Mouse (Mus musculus): Measurements from ENCODE around the gene Krt32. TPM values are rescaled to one million over a fixed set of nuclear protein-coding genes. Genes with fewer than 3 reads are reported as not detected.

Gene Krt32
- polyA plus RNA-seq, 1 experiment from 2014 or later = not detected

DNA sequence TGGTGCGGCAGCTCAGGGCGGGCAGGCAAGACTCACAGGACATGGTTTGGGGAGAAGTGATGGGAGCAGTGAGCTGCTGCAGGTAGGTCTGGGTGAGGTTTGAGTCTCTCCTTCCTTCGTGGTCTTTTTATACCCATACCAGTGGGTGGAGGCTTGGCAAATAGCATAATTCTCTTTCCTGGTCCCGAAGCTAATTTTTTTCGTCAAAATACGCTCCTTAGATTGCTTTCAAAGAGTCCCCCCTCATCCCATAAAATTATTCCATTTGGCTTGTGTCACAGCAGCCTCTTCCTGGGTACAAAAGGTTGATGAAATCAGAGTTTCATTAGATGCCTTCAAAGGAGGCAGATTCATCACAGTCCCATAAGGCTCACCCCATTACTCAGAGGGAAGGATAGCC, 46.6 kb downstream of the Krt32 start, which contains the start of gene Krt34:
Gene Krt34 (minus strand): TSS at position 101 of the 400 bp plus-strand sequence.
- H3K27me3 ChIP-seq = no peaks in the 10 kb centered on the region
- 93% methylated on average over 6 of the region's 6 CpGs for WGBS
- H3K9ac ChIP-seq = no peak within 1 kb of the TSS
- no peak within 1 kb of the TSS for H3K4me2 ChIP-seq
- no peak within 1 kb of the TSS for H3K27ac ChIP-seq (replicated peaks)
- H3K9me3 ChIP-seq = no peaks in the 10 kb centered on the region
- no peaks in the 10 kb centered on the region for H3K4me1 ChIP-seq (replicated peaks)
- ATAC-seq (ENCODE audit: low FRiP score, low read depth) = no peak
- no peak within 1 kb of the TSS for H3K4me3 ChIP-seq
- no peaks in the 10 kb centered on the region for H3K36me3 ChIP-seq

Other genes with a start within 250 kb of the Krt32 start
- not detected in 2 replicates for gene Krtap4-16, start 236.6 kb downstream of the Krt32 start, polyA plus RNA-seq (2015; fragmentation: Nextera tagmentation; extraction: Ambion mirVana)
- gene Gm11568, start 230.3 kb downstream of the Krt32 start, polyA plus RNA-seq (2015; fragmentation: Nextera tagmentation; extraction: Ambion mirVana) = not detected in 2 replicates
- gene Gm11559, start 223.8 kb downstream of the Krt32 start, polyA plus RNA-seq (2015; fragmentation: Nextera tagmentation; extraction: Ambion mirVana) = not detected in 2 replicates
- not detected in 2 replicates for gene Krtap9-1, start 214.8 kb downstream of the Krt32 start, polyA plus RNA-seq (2015; fragmentation: Nextera tagmentation; extraction: Ambion mirVana)
- gene Gm11567, start 209.0 kb downstream of the Krt32 start, polyA plus RNA-seq (2015; fragmentation: Nextera tagmentation; extraction: Ambion mirVana) = not detected in 2 replicates
- gene Krtap31-1, start 180.3 kb downstream of the Krt32 start, polyA plus RNA-seq (2015; fragmentation: Nextera tagmentation; extraction: Ambion mirVana) = not detected in 2 replicates
- not detected in 2 replicates for gene Gm11565, start 173.5 kb downstream of the Krt32 start, polyA plus RNA-seq (2015; fragmentation: Nextera tagmentation; extraction: Ambion mirVana)
- gene Krtap31-2, start 151.9 kb downstream of the Krt32 start, polyA plus RNA-seq (2015; fragmentation: Nextera tagmentation; extraction: Ambion mirVana) = not detected in 2 replicates
- not detected in 2 replicates for gene Krtap9-5, start 139.8 kb downstream of the Krt32 start, polyA plus RNA-seq (2015; fragmentation: Nextera tagmentation; extraction: Ambion mirVana)
- not detected in 2 replicates for gene Krtap29-1, start 109.2 kb downstream of the Krt32 start, polyA plus RNA-seq (2015; fragmentation: Nextera tagmentation; extraction: Ambion mirVana)
- 0.10 TPM in 2 replicates for gene Krtap16-1, start 101.6 kb downstream of the Krt32 start, polyA plus RNA-seq (2015; fragmentation: Nextera tagmentation; extraction: Ambion mirVana)
- 1.2 and 1.5 TPM in 2 replicates for gene Krtap17-1, start 94.2 kb downstream of the Krt32 start, polyA plus RNA-seq (2015; fragmentation: Nextera tagmentation; extraction: Ambion mirVana)
- not detected in 2 replicates for gene Krt33a, start 72.0 kb downstream of the Krt32 start, polyA plus RNA-seq (2015; fragmentation: Nextera tagmentation; extraction: Ambion mirVana)
- gene Krt33b, start 58.4 kb downstream of the Krt32 start, polyA plus RNA-seq (2015; fragmentation: Nextera tagmentation; extraction: Ambion mirVana) = 0.13 TPM in 1 of 2 replicates, not detected in the other
- not detected in 2 replicates for gene Krt34, start 46.7 kb downstream of the Krt32 start, polyA plus RNA-seq (2015; fragmentation: Nextera tagmentation; extraction: Ambion mirVana)
- gene Krt31, start 37.7 kb downstream of the Krt32 start, polyA plus RNA-seq (2015; fragmentation: Nextera tagmentation; extraction: Ambion mirVana) = not detected in 2 replicates
- gene Krt35, start 8.0 kb upstream of the Krt32 start, polyA plus RNA-seq (2015; fragmentation: Nextera tagmentation; extraction: Ambion mirVana) = not detected in 2 replicates
- not detected in 2 replicates for gene Krt36, start 17.4 kb upstream of the Krt32 start, polyA plus RNA-seq (2015; fragmentation: Nextera tagmentation; extraction: Ambion mirVana)
- 0.09 TPM in 1 of 2 replicates, not detected in the other for gene Krt13, start 33.3 kb upstream of the Krt32 start, polyA plus RNA-seq (2015; fragmentation: Nextera tagmentation; extraction: Ambion mirVana)
- gene Krt15, start 47.7 kb upstream of the Krt32 start, polyA plus RNA-seq (2015; fragmentation: Nextera tagmentation; extraction: Ambion mirVana) = 0.49 and 1.3 TPM in 2 replicates
- 2.0 and 2.4 TPM in 2 replicates for gene Krt19, start 60.4 kb upstream of the Krt32 start, polyA plus RNA-seq (2015; fragmentation: Nextera tagmentation; extraction: Ambion mirVana)
- not detected in 2 replicates for gene Krt9, start 105.0 kb upstream of the Krt32 start, polyA plus RNA-seq (2015; fragmentation: Nextera tagmentation; extraction: Ambion mirVana)
- gene Krt14, start 119.3 kb upstream of the Krt32 start, polyA plus RNA-seq (2015; fragmentation: Nextera tagmentation; extraction: Ambion mirVana) = 0.24 and 0.40 TPM in 2 replicates
- gene Krt16, start 160.7 kb upstream of the Krt32 start, polyA plus RNA-seq (2015; fragmentation: Nextera tagmentation; extraction: Ambion mirVana) = not detected in 2 replicates
- gene Krt17, start 172.8 kb upstream of the Krt32 start, polyA plus RNA-seq (2015; fragmentation: Nextera tagmentation; extraction: Ambion mirVana) = 0.18 and 0.39 TPM in 2 replicates
- gene Krt42, start 181.6 kb upstream of the Krt32 start, polyA plus RNA-seq (2015; fragmentation: Nextera tagmentation; extraction: Ambion mirVana) = not detected in 2 replicates
- 1,215 and 1,231 TPM in 2 replicates for gene Eif1, start 231.7 kb upstream of the Krt32 start, polyA plus RNA-seq (2015; fragmentation: Nextera tagmentation; extraction: Ambion mirVana)
- 0.38 TPM in 1 of 2 replicates, not detected in the other for gene Gast, start 246.2 kb upstream of the Krt32 start, polyA plus RNA-seq (2015; fragmentation: Nextera tagmentation; extraction: Ambion mirVana)

Data from hindbrain, embryonic 15.5 days (tissue).